Mouse (Mus musculus): Measurements from ENCODE around the gene Trpv3.

- TF ChIP-seq CTCF (IDR thresholded peaks at IDR 0.05; ENCODE audit: insufficient read depth, low read depth, low read length), result no peak
- no peak for TF ChIP-seq POLR2A (IDR thresholded peaks at IDR 0.05; ENCODE audit: insufficient read depth, low read depth, low read length)
Measured at GRCm38 (mm10) chr11:73222846-73223245, 44.3 kb upstream of the Trpv3 start.

Measured in olfactory bulb, adult 2 months (tissue).